Mouse (Mus musculus): ENCODE results near the gene Pth2. TPM values are rescaled to one million over a fixed set of nuclear protein-coding genes. Genes with fewer than 3 reads are reported as not detected.

The Pth2 gene
- total and polyA plus RNA-seq, 2 experiments, result not detected

GRCm38 (mm10) chr7:45135993-45136567, 44.7 kb upstream of the Pth2 start, which contains the start of the genes Gm45713 and Flt3l:
Gene Gm45713, minus strand, starts transcription at chr7:45136231.
Gene Flt3l, minus strand, starts transcription at chr7:45136432.
- no peaks in the 10 kb centered on the region for H3K36me3 ChIP-seq (ENCODE audit: control insufficient read depth, insufficient read depth, low read length)
- H3K27ac ChIP-seq (replicated peaks; ENCODE audit: insufficient read depth, low read depth, low read length), result peak within 1 kb of the TSS; percentile 74
- H3K4me3 ChIP-seq (ENCODE audit: insufficient read depth, low read depth, low read length), result peak within 1 kb of the TSS; percentile 70
- H3K9ac ChIP-seq (ENCODE audit: low read depth, low read length), result peak within 1 kb of the TSS; percentile 76
- 4% methylated on average over 29 of the region's 29 CpGs for WGBS
- TF ChIP-seq CTCF (IDR thresholded peaks at IDR 0.05; ENCODE audit: low read depth, low read length) (peak; percentile 97), POLR2A (IDR thresholded peaks at IDR 0.05; ENCODE audit: extremely low read depth, insufficient read depth, low read length) (no peak)
- H3K27me3 ChIP-seq (ENCODE audit: control insufficient read depth, insufficient read depth, low read length), result no peaks in the 10 kb centered on the region
- DNase-seq (ENCODE audit: extremely low read depth, low read depth, low spot score), result peak; percentile 77
- no peaks in the 10 kb centered on the region; the same call in 1 of the 2 replicates for H3K79me2 ChIP-seq (ENCODE audit: control insufficient read depth, insufficient read depth, low read length)
- peaks cover 21% of the 10 kb centered on the region for H3K4me1 ChIP-seq (ENCODE audit: control insufficient read depth, insufficient read depth, low read length)

DNA sequence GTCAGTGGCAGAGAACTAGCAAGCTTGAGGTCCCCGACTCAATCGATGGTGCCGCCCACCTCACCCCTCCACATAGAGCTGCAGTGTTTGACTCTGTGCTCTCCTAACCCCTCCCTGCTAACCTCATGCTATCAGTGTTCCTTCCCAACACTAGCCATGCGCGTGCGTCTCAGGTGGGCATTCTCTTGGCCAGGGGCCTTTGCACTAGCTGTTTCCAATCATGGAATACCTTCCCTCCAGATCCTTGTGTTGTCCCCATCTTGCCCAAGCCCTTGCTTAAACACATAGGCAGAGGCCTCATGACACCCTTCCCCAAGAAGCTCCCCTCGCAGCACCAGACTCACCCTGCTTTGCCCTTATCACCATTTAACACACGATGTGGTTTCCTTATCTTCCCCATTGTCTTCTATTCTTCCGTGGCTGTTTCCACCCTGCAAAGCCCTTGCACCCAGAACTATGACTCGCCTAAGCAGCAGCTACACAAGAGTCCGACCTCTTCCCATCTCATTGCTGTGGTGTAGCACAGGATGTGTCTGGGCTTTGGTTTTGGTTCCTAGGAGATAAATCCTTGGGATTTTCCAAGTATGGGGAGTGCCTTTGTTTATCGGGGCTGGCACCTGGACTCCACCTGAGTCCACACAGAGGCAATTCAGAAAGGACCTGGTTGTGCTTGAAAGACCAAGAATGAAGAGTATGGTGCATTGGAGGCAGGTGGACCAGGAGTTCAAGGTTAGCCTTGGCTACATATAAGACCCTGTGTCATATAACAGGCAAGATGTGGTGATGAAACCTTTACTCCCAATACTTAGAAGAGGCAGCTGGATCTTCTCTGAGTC, 43.4 kb upstream of the Pth2 start:
- 66% methylated on average over 12 of the region's 12 CpGs for WGBS

GRCm38 (mm10) chr7:45138403-45138802, 42.4 kb upstream of the Pth2 start:
- Histone ChIP-seq H3K36me3 (ENCODE audit: control insufficient read depth, insufficient read depth, low read length) (peaks cover 7% of the 10 kb centered on the region; the same call in 1 of the 2 replicates), H3K27ac (replicated peaks; ENCODE audit: insufficient read depth, low read depth, low read length) (no peak overlapping the region), H3K9ac (ENCODE audit: low read depth, low read length) (no peak overlapping the region), H3K27me3 (ENCODE audit: control insufficient read depth, insufficient read depth, low read length) (no peaks in the 10 kb centered on the region), H3K79me2 (ENCODE audit: control insufficient read depth, insufficient read depth, low read length) (no peaks in the 10 kb centered on the region; the same call in 1 of the 2 replicates), H3K4me1 (ENCODE audit: control insufficient read depth, insufficient read depth, low read length) (peaks cover 11% of the 10 kb centered on the region), H3K4me3 (ENCODE audit: insufficient read depth, low read depth, low read length) (no peak overlapping the region)
- DNase-seq (ENCODE audit: extremely low read depth, low read depth, low spot score), result no peak
- WGBS, result 91% methylated on average over 1 of the region's 1 CpGs
- TF ChIP-seq POLR2A (IDR thresholded peaks at IDR 0.05; ENCODE audit: extremely low read depth, insufficient read depth, low read length) (no peak), CTCF (IDR thresholded peaks at IDR 0.05; ENCODE audit: low read depth, low read length) (no peak)

More for the DNA sequence above, 43.4 kb upstream of the Pth2 start:
- Histone ChIP-seq H3K9ac (ENCODE audit: low read depth, low read length) (no peak overlapping the region), H3K4me3 (ENCODE audit: insufficient read depth, low read depth, low read length) (no peak overlapping the region), H3K4me1 (ENCODE audit: control insufficient read depth, insufficient read depth, low read length) (peaks cover 11% of the 10 kb centered on the region), H3K79me2 (ENCODE audit: control insufficient read depth, insufficient read depth, low read length) (no peaks in the 10 kb centered on the region; the same call in 1 of the 2 replicates), H3K36me3 (ENCODE audit: control insufficient read depth, insufficient read depth, low read length) (peaks cover 3% of the 10 kb centered on the region; the same call in 1 of the 2 replicates), H3K27ac (replicated peaks; ENCODE audit: insufficient read depth, low read depth, low read length) (no peak overlapping the region), H3K27me3 (ENCODE audit: control insufficient read depth, insufficient read depth, low read length) (no peaks in the 10 kb centered on the region)
- no peak for DNase-seq (ENCODE audit: extremely low read depth, low read depth, low spot score)
- TF ChIP-seq CTCF (IDR thresholded peaks at IDR 0.05; ENCODE audit: low read depth, low read length) (no peak), POLR2A (IDR thresholded peaks at IDR 0.05; ENCODE audit: extremely low read depth, insufficient read depth, low read length) (no peak)

GRCm38 (mm10) chr7:45139904-45140723, 40.7 kb upstream of the Pth2 start:
- H3K27me3 ChIP-seq (ENCODE audit: control insufficient read depth, insufficient read depth, low read length), result no peaks in the 10 kb centered on the region
- H3K27ac ChIP-seq (replicated peaks; ENCODE audit: insufficient read depth, low read depth, low read length), result peak overlapping the region; percentile 35
- 47% methylated on average over 8 of the region's 8 CpGs for WGBS
- H3K36me3 ChIP-seq (ENCODE audit: control insufficient read depth, insufficient read depth, low read length), result peaks cover 17% of the 10 kb centered on the region; the same call in 1 of the 2 replicates
- H3K79me2 ChIP-seq (ENCODE audit: control insufficient read depth, insufficient read depth, low read length), result no peaks in the 10 kb centered on the region
- no peak overlapping the region for H3K4me3 ChIP-seq (ENCODE audit: insufficient read depth, low read depth, low read length)
- TF ChIP-seq POLR2A (IDR thresholded peaks at IDR 0.05; ENCODE audit: extremely low read depth, insufficient read depth, low read length), result no peak
- TF ChIP-seq CTCF (IDR thresholded peaks at IDR 0.05; ENCODE audit: low read depth, low read length), result no peak
- peaks cover 11% of the 10 kb centered on the region for H3K4me1 ChIP-seq (ENCODE audit: control insufficient read depth, insufficient read depth, low read length)
- peak; percentile 48 for DNase-seq (ENCODE audit: extremely low read depth, low read depth, low spot score)
- no peak overlapping the region for H3K9ac ChIP-seq (ENCODE audit: low read depth, low read length)

DNA sequence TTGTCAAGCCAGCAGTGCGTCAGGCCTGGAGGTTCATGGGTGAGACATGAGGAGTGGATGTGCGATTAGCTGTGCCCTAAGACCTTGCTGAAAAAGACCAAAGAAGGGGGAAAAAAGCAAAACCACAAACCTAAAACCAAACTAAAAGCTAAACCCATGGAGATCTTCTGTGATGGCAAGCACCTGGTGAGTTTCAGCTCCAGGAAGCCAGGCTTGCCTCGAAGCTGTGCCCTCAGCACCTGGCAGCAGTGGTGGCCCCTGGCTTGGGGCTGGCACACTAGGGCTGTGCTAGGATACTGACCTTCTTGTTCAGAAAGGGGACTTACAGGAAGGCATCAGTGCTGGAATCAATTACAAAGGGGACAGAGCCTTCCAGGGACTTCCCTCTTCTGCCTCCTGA, 39.5 kb upstream of the Pth2 start:
- H3K9ac ChIP-seq (ENCODE audit: low read depth, low read length), result no peak overlapping the region
- no peak overlapping the region for H3K4me3 ChIP-seq (ENCODE audit: insufficient read depth, low read depth, low read length)
- 95% methylated on average over 3 of the region's 3 CpGs for WGBS
- TF ChIP-seq POLR2A (IDR thresholded peaks at IDR 0.05; ENCODE audit: extremely low read depth, insufficient read depth, low read length), result no peak
- TF ChIP-seq CTCF (IDR thresholded peaks at IDR 0.05; ENCODE audit: low read depth, low read length), result no peak
- H3K36me3 ChIP-seq (ENCODE audit: control insufficient read depth, insufficient read depth, low read length), result peaks cover 23% of the 10 kb centered on the region; the same call in 1 of the 2 replicates
- no peaks in the 10 kb centered on the region for H3K79me2 ChIP-seq (ENCODE audit: control insufficient read depth, insufficient read depth, low read length)
- peaks cover 8% of the 10 kb centered on the region; the same call in 1 of the 2 replicates for H3K4me1 ChIP-seq (ENCODE audit: control insufficient read depth, insufficient read depth, low read length)
- no peak overlapping the region for H3K27ac ChIP-seq (replicated peaks; ENCODE audit: insufficient read depth, low read depth, low read length)
- no peaks in the 10 kb centered on the region for H3K27me3 ChIP-seq (ENCODE audit: control insufficient read depth, insufficient read depth, low read length)
- DNase-seq (ENCODE audit: extremely low read depth, low read depth, low spot score), result no peak
